Mouse (Mus musculus) C2C12 (cell line): Measurements from ENCODE around the gene Cdhr1.

Source experiments
- CTCF ChIP-seq: IDR thresholded peaks from one replicate; pipeline ENCODE4 v1.5.1; 2011; ENCODE audit not compliant: control insufficient read depth, insufficient read depth, insufficient read length
- MYOD1 ChIP-seq: IDR thresholded peaks from one replicate; pipeline ENCODE4 v1.6.1; 2011; ENCODE audit warnings: low read depth; ENCODE audit not compliant: control insufficient read depth, insufficient read length
- USF1 ChIP-seq: IDR thresholded peaks from one replicate; pipeline ENCODE4 v1.6.1; 2011; ENCODE audit warnings: low read depth, mild to moderate bottlenecking, control low read depth, moderate library complexity

- TF ChIP-seq USF1 (no peak), CTCF (no peak), MYOD1 (no peak)
Measured at GRCm38 (mm10) chr14:37135671-37136070, 37.5 kb upstream of the Cdhr1 start.
